Mouse (Mus musculus) adrenal gland, postnatal 4 days (tissue): ENCODE data around the gene Sipa1l1. TPM values are rescaled to one million over a fixed set of nuclear protein-coding genes. Genes with fewer than 3 reads are reported as not detected.

Experiments used
- DNase-seq, 2 experiments: peaks; one replicate each; pipeline ENCODE4 v3.0.0; 2021 to 2022; ENCODE audit warnings: low spot score in 2 of 2, mixed read lengths in 2 of 2
- long read RNA-seq, 2 experiments: library from polyadenylated mRNA; stranded (forward); transcript quantifications; one replicate each; pipeline ENCODE4 v2.0.0; 2021
- total RNA-seq, 2 experiments: library from RNA; stranded (reverse); gene quantifications; 2 replicates each; pipeline ENCODE4 v1.2.3; 2021

The Sipa1l1 gene
- 10 to 100 TPM; 32.7 to 40.0 TPM for total RNA-seq
- long read RNA-seq, experiment 1, partial matches to known transcripts = 5 of 10 reads
- long read RNA-seq, experiment 1, other reads (novel, unspliced or antisense) = 4 of 10 reads
- long read RNA-seq, experiment 2, partial matches to known transcripts = 3 of 9 reads
- long read RNA-seq, experiment 2, other reads (novel, unspliced or antisense) = 6 of 9 reads

GRCm38 (mm10) chr12:82168820-82169533, at the start of gene Sipa1l1:
Gene Sipa1l1 (plus strand): TSS chr12:82169320.
- peak; percentile 77 to 93 for DNase-seq

GRCm38 (mm10) chr12:82121947-82122346, 47.2 kb upstream of the Sipa1l1 start:
- no peak for DNase-seq

GRCm38 (mm10) chr12:82122450-82123249, 46.5 kb upstream of the Sipa1l1 start:
- no peak for DNase-seq

- DNase-seq = no peak
Measured at GRCm38 (mm10) chr12:82126796-82127195, 42.3 kb upstream of the Sipa1l1 start.

- DNase-seq = no peak
Measured at GRCm38 (mm10) chr12:82139234-82140166, 29.6 kb upstream of the Sipa1l1 start.

- no peak for DNase-seq
Measured at GRCm38 (mm10) chr12:82143371-82143770, 25.7 kb upstream of the Sipa1l1 start.

GRCm38 (mm10) chr12:82145173-82145572, 23.9 kb upstream of the Sipa1l1 start:
- no peak for DNase-seq

- DNase-seq = no peak
Measured at GRCm38 (mm10) chr12:82147021-82147693, 22.0 kb upstream of the Sipa1l1 start.

- no peak for DNase-seq
Measured at GRCm38 (mm10) chr12:82148328-82148930, 20.7 kb upstream of the Sipa1l1 start.

GRCm38 (mm10) chr12:82151019-82151418, 18.1 kb upstream of the Sipa1l1 start:
- no peak for DNase-seq

GRCm38 (mm10) chr12:82154527-82154926, 14.6 kb upstream of the Sipa1l1 start:
- no peak for DNase-seq

- no peak for DNase-seq
Measured at GRCm38 (mm10) chr12:82158516-82158915, 10.6 kb upstream of the Sipa1l1 start.

GRCm38 (mm10) chr12:82159372-82159771, 9.7 kb upstream of the Sipa1l1 start:
- DNase-seq = no peak

GRCm38 (mm10) chr12:82165651-82166050, 3.5 kb upstream of the Sipa1l1 start:
- DNase-seq = no peak

- DNase-seq = no peak
Measured at GRCm38 (mm10) chr12:82166101-82166571, 3.0 kb upstream of the Sipa1l1 start.

- DNase-seq = peak; percentile 43 to 46
Measured at GRCm38 (mm10) chr12:82169571-82170431, 681 bp downstream of the Sipa1l1 start.

- DNase-seq = no peak
Measured at GRCm38 (mm10) chr12:82170461-82171279, 1.6 kb downstream of the Sipa1l1 start.

- no peak for DNase-seq
Measured at GRCm38 (mm10) chr12:82171591-82171990, 2.5 kb downstream of the Sipa1l1 start.
